Mouse (Mus musculus) kidney, embryonic 15.5 days (tissue): ENCODE results near the gene Dnah11. TPM values are rescaled to one million over a fixed set of nuclear protein-coding genes. Genes with fewer than 3 reads are reported as not detected.

Experiments
- ATAC-seq: fragments of 200-750 bp; cut with Nextera tagmentation; replicated peaks from 2 replicates; pipeline ENCODE4 v1.8.0; 2017; ENCODE audit warnings: moderate TSS enrichment; ENCODE audit not compliant: low FRiP score
- H3K27ac ChIP-seq: fragments of 300-500 bp; sonication (generic); 2 replicates; pipeline ENCODE4 v1.5.1; 2015; ENCODE audit warnings: mild to moderate bottlenecking, inconsistent platforms
- H3K27me3 ChIP-seq: fragments of 300-500 bp; sonication (generic); 2 replicates; pipeline ENCODE4 v1.6.1; 2015; ENCODE audit warnings: inconsistent platforms
- H3K36me3 ChIP-seq: fragments of 300-500 bp; sonication (generic); 2 replicates; pipeline ENCODE4 v1.6.1; 2015; ENCODE audit warnings: inconsistent platforms
- H3K4me1 ChIP-seq: fragments of 300-500 bp; sonication (generic); 2 replicates; pipeline ENCODE4 v1.6.1; 2015; ENCODE audit warnings: inconsistent platforms
- H3K4me2 ChIP-seq: fragments of 300-500 bp; sonication (generic); 2 replicates; pipeline ENCODE4 v1.6.1; 2015; ENCODE audit warnings: moderate library complexity, mild to moderate bottlenecking, inconsistent platforms
- H3K4me3 ChIP-seq: fragments of 300-500 bp; sonication (generic); replicated peaks from 2 replicates; pipeline ENCODE4 v1.5.1; 2015; ENCODE audit warnings: mild to moderate bottlenecking, inconsistent platforms
- H3K9ac ChIP-seq: fragments of 300-500 bp; sonication (generic); 2 replicates; pipeline ENCODE4 v1.6.1; 2015; ENCODE audit warnings: mild to moderate bottlenecking, inconsistent platforms
- H3K9me3 ChIP-seq: fragments of 300-500 bp; sonication (generic); replicated peaks from 2 replicates; pipeline ENCODE4 v1.6.1; 2016; ENCODE audit warnings: inconsistent platforms
- WGBS: fragments of 180-500 bp; shearing (Covaris S2); methylation state at CpG from one replicate; pipeline ENCODE4 v1.1.7; 2015; ENCODE audit warnings: mixed read lengths; 5-methylcytosine and 5-hydroxymethylcytosine counted together
- polyA plus RNA-seq: library from polyadenylated mRNA; unstranded; fragments of >200 nt; fragmentation: Nextera tagmentation; extraction: Ambion mirVana; gene quantifications from 2 replicates; pipeline ENCODE4 v1.2.1, GENCODE M21; 2015

Gene Dnah11
- 0.35 and 0.47 TPM in 2 replicates for polyA plus RNA-seq

DNA sequence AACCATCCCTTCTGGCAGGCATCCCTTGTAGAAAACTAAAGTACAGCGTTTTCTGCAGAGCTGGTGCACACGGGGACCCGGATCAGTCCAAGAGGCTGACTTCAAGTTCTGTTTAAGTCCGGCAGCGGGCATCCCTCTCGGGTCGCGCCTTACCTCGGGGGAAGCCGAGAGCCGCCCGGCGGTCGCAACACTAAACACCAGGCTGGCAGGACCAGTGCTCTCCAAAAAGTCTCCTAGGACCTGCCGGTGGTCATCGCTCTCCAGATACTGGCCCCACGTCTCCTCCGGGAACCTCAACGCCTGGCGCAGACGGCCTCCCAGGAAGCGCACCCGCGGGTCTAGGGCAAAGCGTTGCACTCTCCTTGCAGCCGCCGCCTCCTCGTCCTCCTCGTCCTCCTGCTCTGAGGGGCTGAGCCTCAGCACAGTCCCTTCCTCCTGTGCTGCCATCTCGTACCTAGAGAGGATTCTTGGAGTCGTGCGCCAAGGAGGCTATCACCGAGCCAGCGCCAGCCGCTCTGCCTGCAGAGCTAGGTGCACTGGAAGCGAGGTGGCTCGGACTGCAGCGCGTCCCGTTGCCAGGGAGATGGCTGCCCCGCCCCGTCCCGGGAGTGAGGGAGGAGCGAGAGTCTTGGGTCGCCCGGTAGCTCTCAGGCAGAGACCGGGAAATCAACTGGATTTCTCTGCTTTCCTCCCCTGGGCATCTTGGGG, at the start of gene Dnah11:
Gene Dnah11, minus strand, starts transcription at position 658 of the 708 bp plus-strand sequence.
- under 1% methylated on average over 47 of the region's 47 CpGs for WGBS
- no peaks in the 10 kb centered on the region for H3K36me3 ChIP-seq
- peak within 1 kb of the TSS; percentile 91 for H3K4me2 ChIP-seq
- H3K4me1 ChIP-seq = peaks cover 6% of the 10 kb centered on the region; the same call in 1 of the 2 replicates
- no peaks in the 10 kb centered on the region for H3K9me3 ChIP-seq
- H3K9ac ChIP-seq = no peak within 1 kb of the TSS; the same call in 1 of the 2 replicates
- H3K27ac ChIP-seq = no peak within 1 kb of the TSS
- peak; percentile 100 for ATAC-seq
- H3K4me3 ChIP-seq = peak within 1 kb of the TSS; percentile 53
- peaks cover 59% of the 10 kb centered on the region for H3K27me3 ChIP-seq

DNA sequence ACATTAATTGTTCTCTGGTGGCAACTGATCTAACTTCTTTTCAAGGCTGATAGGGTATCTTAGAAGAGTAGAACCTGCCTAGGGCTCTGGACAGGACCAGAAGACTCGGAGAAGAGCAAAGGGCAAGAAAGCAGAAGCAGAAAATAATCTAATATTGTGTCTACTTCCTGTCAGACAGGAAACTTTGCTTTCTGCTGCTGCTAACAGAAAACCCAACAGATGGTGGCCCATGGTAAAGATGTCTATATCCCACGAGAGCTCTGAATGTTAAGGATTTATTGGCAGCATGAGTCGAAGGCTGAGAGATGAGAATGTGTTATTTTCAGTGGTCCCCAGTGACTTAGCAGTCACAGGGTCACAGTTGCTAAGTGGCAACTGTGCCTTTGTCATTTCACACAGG, 22.3 kb upstream of the Dnah11 start:
- 39% methylated on average over 3 of the region's 3 CpGs for WGBS
- Histone ChIP-seq H3K9me3 (no peaks in the 10 kb centered on the region), H3K4me2 (no peak overlapping the region), H3K36me3 (no peaks in the 10 kb centered on the region), H3K4me1 (no peaks in the 10 kb centered on the region), H3K27me3 (no peaks in the 10 kb centered on the region), H3K4me3 (no peak overlapping the region), H3K27ac (no peak overlapping the region), H3K9ac (no peak overlapping the region)
- ATAC-seq = no peak

DNA sequence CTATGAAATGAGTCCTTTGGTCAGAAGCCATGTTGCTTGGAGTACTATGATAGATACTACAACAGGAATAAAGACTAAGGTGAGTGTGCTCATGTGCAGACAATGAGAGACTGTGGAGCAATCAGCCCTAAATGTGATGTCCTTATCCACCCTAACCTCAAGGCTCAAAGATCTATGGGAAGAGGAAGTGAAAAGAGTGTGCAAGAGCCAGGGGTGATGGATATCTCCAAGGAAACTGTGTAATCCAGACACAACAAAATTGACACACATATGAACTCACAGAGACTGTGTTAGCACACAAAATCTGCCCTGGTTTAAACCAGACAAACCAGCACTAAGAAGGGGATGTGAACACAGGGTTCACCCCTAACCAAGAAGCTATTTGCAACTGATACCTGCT, 21.2 kb upstream of the Dnah11 start:
- no peak overlapping the region for H3K9ac ChIP-seq
- no peaks in the 10 kb centered on the region for H3K36me3 ChIP-seq
- no peak for ATAC-seq
- H3K4me1 ChIP-seq = no peaks in the 10 kb centered on the region
- H3K27me3 ChIP-seq = no peaks in the 10 kb centered on the region
- H3K4me2 ChIP-seq = no peak overlapping the region
- H3K4me3 ChIP-seq = no peak overlapping the region
- H3K9me3 ChIP-seq = no peaks in the 10 kb centered on the region
- no peak overlapping the region for H3K27ac ChIP-seq

DNA sequence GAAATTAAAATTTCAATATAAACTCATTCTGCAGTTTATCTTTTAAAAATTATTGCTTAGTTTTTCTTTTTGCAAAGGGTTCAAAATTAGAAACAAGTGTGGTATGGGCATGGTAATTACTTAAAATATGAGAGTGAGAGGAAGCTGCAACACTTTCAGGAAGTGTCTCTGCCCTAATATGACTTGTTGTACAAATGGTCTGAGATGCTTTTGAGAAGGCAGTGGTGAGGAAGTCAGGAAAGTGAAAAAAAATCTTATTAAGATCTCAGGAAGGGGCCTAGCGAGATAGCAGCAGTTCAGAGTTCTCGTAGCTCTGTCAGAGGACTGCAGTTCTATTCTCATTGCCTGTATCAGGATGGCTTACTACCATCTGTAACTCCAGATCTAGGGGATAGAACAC, 13.3 kb upstream of the Dnah11 start:
- no peaks in the 10 kb centered on the region for H3K36me3 ChIP-seq
- H3K9ac ChIP-seq = no peak overlapping the region
- no peaks in the 10 kb centered on the region for H3K27me3 ChIP-seq
- no peak overlapping the region for H3K27ac ChIP-seq
- H3K4me2 ChIP-seq = no peak overlapping the region
- no peaks in the 10 kb centered on the region for H3K4me1 ChIP-seq
- no peak overlapping the region for H3K4me3 ChIP-seq
- H3K9me3 ChIP-seq = no peaks in the 10 kb centered on the region
- no peak for ATAC-seq
- 71% methylated on average over 2 of the region's 2 CpGs for WGBS

DNA sequence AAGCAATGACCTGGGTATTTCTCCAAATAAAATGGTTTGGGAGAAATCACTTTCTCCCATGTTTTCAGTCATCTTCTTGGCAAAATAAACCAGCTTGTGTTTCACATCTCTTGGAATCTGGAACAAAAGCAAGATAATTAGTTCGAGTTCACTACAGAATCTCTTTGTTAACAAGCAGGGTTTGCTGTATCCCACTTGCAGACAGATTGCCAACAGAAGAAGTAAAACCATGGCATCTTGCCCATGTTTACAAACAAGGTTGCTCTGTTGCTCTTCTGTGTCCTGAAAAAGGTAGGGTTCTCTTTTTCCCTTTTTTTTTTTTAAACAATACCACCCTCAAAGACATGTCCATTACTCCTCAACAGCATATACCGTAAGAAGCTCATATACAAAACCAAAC, 2.3 kb downstream of the Dnah11 start:
- no peaks in the 10 kb centered on the region for H3K36me3 ChIP-seq
- H3K9me3 ChIP-seq = no peaks in the 10 kb centered on the region
- no peak for ATAC-seq
- H3K9ac ChIP-seq = no peak overlapping the region
- H3K27me3 ChIP-seq = peaks cover 68% of the 10 kb centered on the region
- 79% methylated on average over 2 of the region's 2 CpGs for WGBS
- no peak overlapping the region for H3K4me2 ChIP-seq
- no peak overlapping the region for H3K27ac ChIP-seq
- H3K4me1 ChIP-seq = peaks cover 6% of the 10 kb centered on the region; the same call in 1 of the 2 replicates
- H3K4me3 ChIP-seq = no peak overlapping the region

DNA sequence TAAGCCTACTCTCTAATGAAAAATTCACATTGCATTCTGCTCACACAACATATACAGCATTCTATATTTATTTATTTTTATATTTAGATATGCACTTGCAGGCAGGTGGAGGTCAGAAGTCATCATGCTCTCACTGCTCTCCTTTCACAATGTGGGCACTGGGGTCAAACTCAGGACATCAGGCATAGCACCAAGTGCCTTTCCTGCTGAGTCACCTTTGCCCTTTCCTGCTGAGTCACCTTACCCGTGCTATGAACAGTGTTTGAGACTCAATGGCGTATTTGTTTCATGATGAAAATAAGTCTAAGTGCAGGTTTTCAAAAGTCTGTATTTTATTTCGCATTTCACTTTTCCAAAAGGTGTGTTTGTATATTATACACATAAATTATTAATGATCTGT, 9.3 kb downstream of the Dnah11 start:
- WGBS = 84% methylated on average over 3 of the region's 3 CpGs
- H3K9me3 ChIP-seq = no peaks in the 10 kb centered on the region
- H3K4me2 ChIP-seq = no peak overlapping the region
- ATAC-seq = no peak
- H3K9ac ChIP-seq = no peak overlapping the region
- peaks cover 43% of the 10 kb centered on the region for H3K27me3 ChIP-seq
- no peak overlapping the region for H3K27ac ChIP-seq
- H3K4me3 ChIP-seq = no peak overlapping the region
- H3K4me1 ChIP-seq = peaks cover 18% of the 10 kb centered on the region
- H3K36me3 ChIP-seq = no peaks in the 10 kb centered on the region

DNA sequence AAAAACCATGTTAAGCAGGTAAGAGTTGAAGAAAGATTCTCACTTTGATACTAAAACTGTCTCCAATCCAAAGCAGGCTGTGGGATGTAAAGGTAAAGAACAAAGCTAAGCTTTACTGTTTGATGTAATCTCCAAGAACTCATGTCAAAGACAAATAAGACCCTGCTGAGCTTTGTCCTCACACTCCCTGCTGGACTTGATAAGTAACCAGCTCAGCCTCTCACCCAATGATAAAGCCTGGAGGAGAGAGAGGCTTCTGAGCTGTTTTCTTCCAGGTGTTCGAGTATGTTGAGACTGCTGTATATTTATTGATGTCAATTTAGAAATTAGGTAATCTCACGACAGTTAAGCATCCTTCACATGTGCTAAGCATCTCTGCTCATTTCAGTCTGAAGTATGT, 11.2 kb downstream of the Dnah11 start:
- Histone ChIP-seq H3K4me3 (no peak overlapping the region), H3K36me3 (no peaks in the 10 kb centered on the region), H3K4me1 (peaks cover 18% of the 10 kb centered on the region), H3K9me3 (no peaks in the 10 kb centered on the region), H3K27ac (no peak overlapping the region), H3K27me3 (peaks cover 26% of the 10 kb centered on the region), H3K4me2 (no peak overlapping the region), H3K9ac (no peak overlapping the region)
- 65% methylated on average over 2 of the region's 2 CpGs for WGBS
- ATAC-seq = no peak

DNA sequence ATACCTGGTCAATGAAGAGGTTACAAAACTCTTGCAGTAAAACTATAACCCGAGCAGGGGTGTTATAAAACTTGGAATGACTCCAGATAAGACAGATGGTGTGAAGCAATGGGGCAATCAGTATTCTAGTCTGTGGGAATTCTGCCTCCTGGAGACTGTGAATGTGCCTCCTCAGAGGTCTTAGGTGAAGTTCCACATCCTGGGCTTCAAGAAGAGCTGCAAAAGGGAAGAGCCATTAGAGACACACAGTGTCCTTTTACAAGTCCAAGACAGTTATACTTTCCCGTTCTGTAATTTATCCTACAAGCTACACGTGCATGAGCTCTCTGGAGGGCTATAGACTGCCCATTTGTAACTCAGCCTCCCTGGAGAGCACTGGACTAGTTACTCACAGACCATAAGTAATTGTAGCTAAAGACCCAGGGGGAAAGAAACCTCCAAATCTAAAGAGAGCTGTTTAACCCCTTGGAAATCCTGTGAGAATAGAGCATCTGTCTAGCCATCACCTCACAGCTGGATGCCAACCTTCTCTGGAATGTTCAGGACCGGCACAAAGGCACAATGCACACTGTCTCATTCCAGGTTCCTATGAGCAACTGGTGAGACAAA, 11.9 kb downstream of the Dnah11 start:
- H3K4me1 ChIP-seq = peaks cover 18% of the 10 kb centered on the region
- H3K27me3 ChIP-seq = peaks cover 32% of the 10 kb centered on the region
- no peaks in the 10 kb centered on the region for H3K9me3 ChIP-seq
- no peaks in the 10 kb centered on the region for H3K36me3 ChIP-seq
- 0 out of 2 replicates have a peak, but pooled peaks have one; percentile 16 for ATAC-seq
- 13% methylated on average over 4 of the region's 4 CpGs for WGBS
- H3K9ac ChIP-seq = no peak overlapping the region
- H3K4me3 ChIP-seq = no peak overlapping the region
- no peak overlapping the region for H3K27ac ChIP-seq
- no peak overlapping the region for H3K4me2 ChIP-seq

DNA sequence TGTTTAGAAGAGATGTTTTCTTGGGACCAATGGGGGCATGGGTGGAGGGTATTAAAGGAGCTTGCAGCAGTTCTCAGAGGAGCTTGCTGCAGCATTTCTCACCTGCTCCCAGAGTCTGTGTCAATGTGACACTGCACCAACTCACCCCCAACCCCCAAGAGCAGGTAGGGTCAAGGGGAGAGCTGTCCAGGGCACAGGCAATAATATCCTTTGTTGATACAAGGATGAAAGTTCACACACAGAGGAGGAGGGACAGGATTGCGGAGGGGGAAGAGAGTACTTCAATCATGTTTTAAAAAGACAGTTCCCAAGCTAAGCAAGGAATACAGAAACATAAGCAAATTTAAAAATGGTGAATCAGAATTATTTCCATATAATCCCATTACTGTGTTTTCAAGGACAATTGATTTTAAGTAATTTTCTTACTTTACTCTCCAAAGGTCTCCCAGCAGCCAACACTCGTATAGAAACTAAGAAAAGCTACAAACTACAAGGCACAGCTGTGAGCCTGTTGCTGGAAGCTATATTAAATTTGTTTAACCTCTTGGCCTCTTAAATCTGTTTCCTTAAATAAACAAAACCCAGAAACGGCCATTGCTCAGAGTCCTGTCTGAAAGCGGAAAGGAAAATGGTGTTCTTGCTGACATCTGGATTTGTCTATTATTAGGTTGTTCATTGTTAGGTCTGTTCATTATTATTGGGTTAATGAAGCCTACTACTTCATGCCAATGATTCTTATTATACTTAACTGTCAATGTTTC, 12.5 kb downstream of the Dnah11 start:
- Histone ChIP-seq H3K9me3 (no peaks in the 10 kb centered on the region), H3K36me3 (no peaks in the 10 kb centered on the region), H3K4me3 (no peak overlapping the region), H3K27me3 (peaks cover 32% of the 10 kb centered on the region), H3K9ac (no peak overlapping the region), H3K4me2 (no peak overlapping the region), H3K4me1 (peaks cover 18% of the 10 kb centered on the region), H3K27ac (no peak overlapping the region)
- WGBS = 7% methylated on average over 4 of the region's 4 CpGs
- peak; percentile 79 for ATAC-seq

DNA sequence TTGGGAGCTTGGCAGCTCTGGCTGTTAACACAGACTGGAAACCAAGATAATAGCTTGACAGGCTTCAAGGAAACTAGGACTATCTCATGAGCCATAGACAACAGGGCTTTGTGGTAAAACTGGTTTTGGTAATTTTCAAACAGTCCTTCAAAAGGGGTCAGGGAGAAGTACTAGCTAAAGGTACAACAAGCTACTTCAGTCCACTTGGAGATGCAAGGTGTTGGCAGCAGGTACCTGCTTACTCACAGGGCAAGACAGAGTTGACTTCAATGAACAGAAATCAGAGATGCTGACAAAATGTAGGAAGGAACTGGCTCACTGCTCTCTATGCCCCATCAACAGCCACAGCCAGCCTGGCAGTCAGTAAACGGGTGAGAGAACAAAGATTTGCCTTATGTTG, 14.1 kb downstream of the Dnah11 start:
- no peak for ATAC-seq
- H3K9me3 ChIP-seq = no peaks in the 10 kb centered on the region
- H3K4me1 ChIP-seq = peaks cover 18% of the 10 kb centered on the region
- no peak overlapping the region for H3K9ac ChIP-seq
- WGBS = 77% methylated on average over 1 of the region's 1 CpGs
- H3K36me3 ChIP-seq = no peaks in the 10 kb centered on the region
- no peak overlapping the region for H3K27ac ChIP-seq
- no peak overlapping the region for H3K4me3 ChIP-seq
- H3K4me2 ChIP-seq = no peak overlapping the region
- peaks cover 25% of the 10 kb centered on the region for H3K27me3 ChIP-seq

DNA sequence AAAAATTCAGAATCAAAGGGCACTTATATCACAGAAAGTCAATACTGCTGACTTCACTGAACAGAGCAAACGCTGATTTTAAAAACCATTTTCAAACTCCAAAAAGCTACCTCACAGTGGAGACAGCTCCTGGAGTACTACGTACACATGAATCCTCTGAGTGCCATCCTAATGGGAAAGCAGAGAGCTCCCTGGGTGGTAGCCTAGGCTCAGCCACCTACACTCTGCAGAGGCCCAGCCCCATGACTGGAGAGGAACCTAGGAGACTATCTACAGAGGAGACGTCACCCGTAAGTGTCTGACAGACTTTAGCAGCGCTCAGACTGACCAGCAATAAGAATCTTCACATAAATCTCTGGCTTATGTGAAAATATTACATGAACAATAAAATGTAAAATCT, 21.1 kb downstream of the Dnah11 start:
- 84% methylated on average over 5 of the region's 5 CpGs for WGBS

DNA sequence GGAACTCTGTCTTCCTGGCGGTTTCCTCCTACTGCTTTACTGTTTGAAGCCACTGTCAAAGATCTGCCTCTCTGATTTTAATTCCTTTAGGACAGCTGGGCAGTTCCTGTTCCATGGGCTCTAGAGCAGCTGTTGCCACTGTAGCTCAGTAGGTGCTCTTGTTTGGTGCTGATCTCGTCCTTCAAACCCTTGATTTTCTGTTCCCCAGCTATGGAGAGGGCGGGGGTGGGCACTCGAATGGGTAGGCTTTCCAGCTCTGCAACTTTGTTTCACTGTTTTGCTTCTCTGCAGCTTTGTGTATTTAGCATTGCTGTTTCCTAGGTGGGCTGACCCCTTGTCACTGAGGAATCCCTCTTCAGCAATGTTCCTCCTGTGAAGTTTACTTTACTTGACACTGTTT, 34.1 kb downstream of the Dnah11 start:
- no peaks in the 10 kb centered on the region for H3K27me3 ChIP-seq
- 34% methylated on average over 4 of the region's 4 CpGs for WGBS
- no peaks in the 10 kb centered on the region for H3K4me1 ChIP-seq
- H3K4me2 ChIP-seq = no peak overlapping the region
- no peak overlapping the region for H3K9ac ChIP-seq
- ATAC-seq = no peak
- H3K4me3 ChIP-seq = no peak overlapping the region
- no peak overlapping the region for H3K27ac ChIP-seq
- no peaks in the 10 kb centered on the region for H3K36me3 ChIP-seq
- H3K9me3 ChIP-seq = no peaks in the 10 kb centered on the region; the same call in 1 of the 2 replicates

More for the DNA sequence above, 21.1 kb downstream of the Dnah11 start:
- Histone ChIP-seq H3K4me2 (no peak overlapping the region), H3K27ac (no peak overlapping the region), H3K36me3 (no peaks in the 10 kb centered on the region), H3K4me1 (no peaks in the 10 kb centered on the region), H3K9me3 (no peaks in the 10 kb centered on the region), H3K9ac (no peak overlapping the region), H3K4me3 (no peak overlapping the region), H3K27me3 (peaks cover 8% of the 10 kb centered on the region; the same call in 1 of the 2 replicates)
- ATAC-seq = no peak
